Mouse (Mus musculus): Measurements from ENCODE around the gene Ank3. TPM values are rescaled to one million over a fixed set of nuclear protein-coding genes. Genes with fewer than 3 reads are reported as not detected.

Ank3 gene
- polyA plus RNA-seq, 1 experiment from 2014 or later = 68.1 TPM

- H3K4me3 ChIP-seq (replicated peaks) = no peak overlapping the region
- no peaks in the 10 kb centered on the region for H3K4me1 ChIP-seq
- no peak for ATAC-seq (ENCODE audit: low FRiP score)
- peaks cover 32% of the 10 kb centered on the region for H3K36me3 ChIP-seq (replicated peaks)
- H3K27ac ChIP-seq = no peak overlapping the region
- H3K9ac ChIP-seq = no peak overlapping the region
- 94% methylated on average over 4 of the region's 4 CpGs for WGBS
- no peak overlapping the region for H3K4me2 ChIP-seq
- no peaks in the 10 kb centered on the region for H3K27me3 ChIP-seq
- H3K9me3 ChIP-seq = no peaks in the 10 kb centered on the region
Measured at GRCm38 (mm10) chr10:69982701-69983100, 584.1 kb downstream of the Ank3 start.

GRCm38 (mm10) chr10:69987496-69987895 is 588.9 kb downstream of the Ank3 start:
- no peak overlapping the region for H3K4me2 ChIP-seq
- no peak for ATAC-seq (ENCODE audit: low FRiP score)
- peaks cover 74% of the 10 kb centered on the region for H3K36me3 ChIP-seq (replicated peaks)
- H3K9me3 ChIP-seq = peaks cover 23% of the 10 kb centered on the region
- H3K4me3 ChIP-seq (replicated peaks) = no peak overlapping the region
- 97% methylated on average over 11 of the region's 11 CpGs for WGBS
- H3K9ac ChIP-seq = no peak overlapping the region
- H3K27me3 ChIP-seq = no peaks in the 10 kb centered on the region
- H3K27ac ChIP-seq = no peak overlapping the region
- no peaks in the 10 kb centered on the region for H3K4me1 ChIP-seq

- ATAC-seq (ENCODE audit: low FRiP score) = no peak
- H3K4me2 ChIP-seq = no peak overlapping the region
- H3K4me1 ChIP-seq = no peaks in the 10 kb centered on the region
- H3K9me3 ChIP-seq = 0 out of 2 replicates have a peak, but pooled peaks cover under 1% of the 10 kb centered on the region
- H3K36me3 ChIP-seq (replicated peaks) = peaks cover 41% of the 10 kb centered on the region
- H3K4me3 ChIP-seq (replicated peaks) = no peak overlapping the region
- no peaks in the 10 kb centered on the region for H3K27me3 ChIP-seq
- H3K27ac ChIP-seq = no peak overlapping the region
- no peak overlapping the region for H3K9ac ChIP-seq
- 90% methylated on average over 8 of the region's 8 CpGs for WGBS
Measured at GRCm38 (mm10) chr10:69997082-69997481, 598.5 kb downstream of the Ank3 start.

- no peak for ATAC-seq (ENCODE audit: low FRiP score)
- Histone ChIP-seq H3K4me1 (no peaks in the 10 kb centered on the region), H3K4me3 (replicated peaks) (no peak overlapping the region), H3K27ac (no peak overlapping the region), H3K9me3 (no peaks in the 10 kb centered on the region), H3K27me3 (no peaks in the 10 kb centered on the region), H3K36me3 (replicated peaks) (peaks cover 34% of the 10 kb centered on the region), H3K9ac (no peak overlapping the region), H3K4me2 (no peak overlapping the region)
- 90% methylated on average over 5 of the region's 5 CpGs for WGBS
Measured at GRCm38 (mm10) chr10:70004058-70004457, 605.5 kb downstream of the Ank3 start.

- no peak for ATAC-seq (ENCODE audit: low FRiP score)
- 96% methylated on average over 15 of the region's 15 CpGs for WGBS
- no peak overlapping the region for H3K4me2 ChIP-seq
- no peaks in the 10 kb centered on the region for H3K4me1 ChIP-seq
- H3K27me3 ChIP-seq = no peaks in the 10 kb centered on the region
- no peak overlapping the region for H3K9ac ChIP-seq
- no peak overlapping the region for H3K27ac ChIP-seq
- no peaks in the 10 kb centered on the region for H3K9me3 ChIP-seq
- H3K36me3 ChIP-seq (replicated peaks) = peaks cover 30% of the 10 kb centered on the region
- H3K4me3 ChIP-seq (replicated peaks) = no peak overlapping the region
Measured at GRCm38 (mm10) chr10:70004831-70005230, 606.3 kb downstream of the Ank3 start.

- Histone ChIP-seq H3K36me3 (replicated peaks) (peaks cover 27% of the 10 kb centered on the region), H3K4me3 (replicated peaks) (no peak overlapping the region), H3K27ac (no peak overlapping the region), H3K9me3 (no peaks in the 10 kb centered on the region), H3K9ac (no peak overlapping the region), H3K4me1 (no peaks in the 10 kb centered on the region), H3K4me2 (no peak overlapping the region), H3K27me3 (no peaks in the 10 kb centered on the region)
- no peak for ATAC-seq (ENCODE audit: low FRiP score)
- WGBS = 72% methylated on average over 9 of the region's 9 CpGs
Measured at GRCm38 (mm10) chr10:70006380-70006779, 607.8 kb downstream of the Ank3 start.

- no peak overlapping the region for H3K4me3 ChIP-seq (replicated peaks)
- no peak overlapping the region for H3K4me2 ChIP-seq
- H3K9me3 ChIP-seq = no peaks in the 10 kb centered on the region
- H3K27me3 ChIP-seq = no peaks in the 10 kb centered on the region
- H3K27ac ChIP-seq = no peak overlapping the region
- H3K9ac ChIP-seq = no peak overlapping the region
- no peaks in the 10 kb centered on the region for H3K4me1 ChIP-seq
- ATAC-seq (ENCODE audit: low FRiP score) = no peak
- WGBS = 76% methylated on average over 5 of the region's 5 CpGs
- H3K36me3 ChIP-seq (replicated peaks) = 0 out of 2 replicates have a peak, but pooled peaks cover 6% of the 10 kb centered on the region
Measured at GRCm38 (mm10) chr10:70011738-70012137, 613.2 kb downstream of the Ank3 start.

- H3K27me3 ChIP-seq = no peaks in the 10 kb centered on the region
- no peak overlapping the region for H3K4me2 ChIP-seq
- WGBS = 91% methylated on average over 13 of the region's 13 CpGs
- H3K27ac ChIP-seq = no peak overlapping the region
- no peaks in the 10 kb centered on the region for H3K9me3 ChIP-seq
- H3K36me3 ChIP-seq (replicated peaks) = 0 out of 2 replicates have a peak, but pooled peaks cover 11% of the 10 kb centered on the region
- ATAC-seq (ENCODE audit: low FRiP score) = no peak
- H3K9ac ChIP-seq = no peak overlapping the region
- H3K4me3 ChIP-seq (replicated peaks) = no peak overlapping the region
- H3K4me1 ChIP-seq = no peaks in the 10 kb centered on the region
Measured at GRCm38 (mm10) chr10:70013931-70014330, 615.4 kb downstream of the Ank3 start.

GRCm38 (mm10) chr10:70015201-70015600 is 616.6 kb downstream of the Ank3 start:
- H3K9me3 ChIP-seq = no peaks in the 10 kb centered on the region
- H3K9ac ChIP-seq = no peak overlapping the region
- no peak for ATAC-seq (ENCODE audit: low FRiP score)
- peaks cover 19% of the 10 kb centered on the region for H3K36me3 ChIP-seq (replicated peaks)
- 86% methylated on average over 9 of the region's 9 CpGs for WGBS
- H3K27ac ChIP-seq = no peak overlapping the region
- H3K27me3 ChIP-seq = no peaks in the 10 kb centered on the region
- no peaks in the 10 kb centered on the region for H3K4me1 ChIP-seq
- no peak overlapping the region for H3K4me3 ChIP-seq (replicated peaks)
- H3K4me2 ChIP-seq = no peak overlapping the region

- H3K4me1 ChIP-seq = no peaks in the 10 kb centered on the region
- ATAC-seq (ENCODE audit: low FRiP score) = no peak
- 97% methylated on average over 2 of the region's 2 CpGs for WGBS
- no peak overlapping the region for H3K4me3 ChIP-seq (replicated peaks)
- H3K9me3 ChIP-seq = no peaks in the 10 kb centered on the region
- H3K4me2 ChIP-seq = no peak overlapping the region
- H3K36me3 ChIP-seq (replicated peaks) = peaks cover 21% of the 10 kb centered on the region
- no peak overlapping the region for H3K9ac ChIP-seq
- no peaks in the 10 kb centered on the region for H3K27me3 ChIP-seq
- H3K27ac ChIP-seq = no peak overlapping the region
Measured at GRCm38 (mm10) chr10:70018691-70019090, 620.1 kb downstream of the Ank3 start.

GRCm38 (mm10) chr10:70021667-70022066 is 623.1 kb downstream of the Ank3 start:
- no peaks in the 10 kb centered on the region for H3K9me3 ChIP-seq
- ATAC-seq (ENCODE audit: low FRiP score) = no peak
- 88% methylated on average over 10 of the region's 10 CpGs for WGBS
- H3K27me3 ChIP-seq = no peaks in the 10 kb centered on the region
- H3K9ac ChIP-seq = no peak overlapping the region
- H3K4me1 ChIP-seq = no peaks in the 10 kb centered on the region
- no peak overlapping the region for H3K4me3 ChIP-seq (replicated peaks)
- peaks cover 14% of the 10 kb centered on the region for H3K36me3 ChIP-seq (replicated peaks)
- H3K27ac ChIP-seq = no peak overlapping the region
- H3K4me2 ChIP-seq = no peak overlapping the region

GRCm38 (mm10) chr10:70022596-70022995 is 624.0 kb downstream of the Ank3 start:
- no peak for ATAC-seq (ENCODE audit: low FRiP score)
- H3K27ac ChIP-seq = no peak overlapping the region
- peaks cover 14% of the 10 kb centered on the region for H3K36me3 ChIP-seq (replicated peaks)
- no peak overlapping the region for H3K4me2 ChIP-seq
- no peak overlapping the region for H3K9ac ChIP-seq
- H3K4me3 ChIP-seq (replicated peaks) = no peak overlapping the region
- no peaks in the 10 kb centered on the region for H3K27me3 ChIP-seq
- 79% methylated on average over 5 of the region's 5 CpGs for WGBS
- no peaks in the 10 kb centered on the region for H3K9me3 ChIP-seq
- H3K4me1 ChIP-seq = no peaks in the 10 kb centered on the region

GRCm38 (mm10) chr10:70023861-70024260 is 625.3 kb downstream of the Ank3 start:
- H3K27ac ChIP-seq = no peak overlapping the region
- ATAC-seq (ENCODE audit: low FRiP score) = no peak
- no peak overlapping the region for H3K9ac ChIP-seq
- H3K9me3 ChIP-seq = no peaks in the 10 kb centered on the region
- peaks cover 10% of the 10 kb centered on the region for H3K36me3 ChIP-seq (replicated peaks)
- no peak overlapping the region for H3K4me3 ChIP-seq (replicated peaks)
- H3K4me1 ChIP-seq = no peaks in the 10 kb centered on the region
- H3K27me3 ChIP-seq = no peaks in the 10 kb centered on the region
- 85% methylated on average over 11 of the region's 11 CpGs for WGBS
- H3K4me2 ChIP-seq = no peak overlapping the region
